Mouse (Mus musculus) small intestine, adult 10 weeks (tissue): ENCODE data around the gene Stx17. TPM values are rescaled to one million over a fixed set of nuclear protein-coding genes. Genes with fewer than 3 reads are reported as not detected.

Experiments used
- polyA plus RNA-seq: library from polyadenylated mRNA; stranded (reverse); fragments of 350-450 nt; fragmentation: Illumina TruSeq; extraction: RNeasy Lipid Tissue Mini Kit (QIAGEN cat#74804); gene quantifications from one replicate; pipeline ENCODE4 v1.2.3, GENCODE M21; 2014; ENCODE audit warnings: low replicate concordance

Stx17 gene
- polyA plus RNA-seq, result 25.1 TPM

DNA sequence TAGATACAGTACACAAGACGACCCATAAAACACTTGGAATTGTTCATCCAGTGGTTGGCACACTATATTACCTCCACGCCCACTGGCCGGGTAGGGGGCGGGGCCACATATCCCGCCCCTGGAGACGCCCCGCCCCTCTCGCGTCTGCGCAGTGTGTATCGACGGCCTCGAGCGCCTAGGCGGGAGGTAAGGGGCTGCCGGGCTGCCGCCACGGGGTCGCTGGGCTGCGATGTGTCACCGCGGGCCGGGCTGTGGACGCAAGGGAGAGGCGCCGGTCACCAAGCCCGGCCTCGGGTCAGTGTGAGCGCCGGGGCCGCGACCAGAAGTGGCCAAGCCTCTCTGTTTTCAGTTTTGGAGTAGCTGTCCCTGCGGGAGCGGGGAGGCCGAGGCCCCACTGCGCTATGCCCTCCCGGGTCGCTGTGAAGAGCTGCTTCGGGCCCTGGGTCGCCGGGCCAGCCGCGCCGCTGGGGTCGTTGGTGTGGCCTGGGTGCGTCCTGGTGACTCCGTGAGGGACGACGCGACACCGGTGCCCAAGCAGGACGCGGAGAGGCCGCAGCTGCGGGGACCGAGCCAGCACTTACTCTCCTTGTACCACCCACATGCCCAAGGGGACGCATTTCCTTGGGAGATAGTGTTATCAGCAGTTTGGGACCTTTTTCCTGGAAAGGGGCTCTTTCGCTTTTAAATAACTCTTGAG is at the start of gene Stx17:
Gene Stx17 (plus strand): TSS at position 143 of the 697 bp plus-strand sequence.

Other genes with a start within 250 kb of the Stx17 start
- 1.5 TPM for gene Nr4a3, start 79.8 kb upstream of the Stx17 start, polyA plus RNA-seq
- gene Erp44, start 154.6 kb downstream of the Stx17 start, polyA plus RNA-seq, result 300 TPM
- gene Invs, start 154.8 kb downstream of the Stx17 start, polyA plus RNA-seq, result 6.9 TPM